Mouse (Mus musculus): ENCODE results near the gene Arhgap15. TPM values are rescaled to one million over a fixed set of nuclear protein-coding genes. Genes with fewer than 3 reads are reported as not detected.

Gene Arhgap15
- polyA plus RNA-seq, 1 experiment, result 1.7 TPM

DNA sequence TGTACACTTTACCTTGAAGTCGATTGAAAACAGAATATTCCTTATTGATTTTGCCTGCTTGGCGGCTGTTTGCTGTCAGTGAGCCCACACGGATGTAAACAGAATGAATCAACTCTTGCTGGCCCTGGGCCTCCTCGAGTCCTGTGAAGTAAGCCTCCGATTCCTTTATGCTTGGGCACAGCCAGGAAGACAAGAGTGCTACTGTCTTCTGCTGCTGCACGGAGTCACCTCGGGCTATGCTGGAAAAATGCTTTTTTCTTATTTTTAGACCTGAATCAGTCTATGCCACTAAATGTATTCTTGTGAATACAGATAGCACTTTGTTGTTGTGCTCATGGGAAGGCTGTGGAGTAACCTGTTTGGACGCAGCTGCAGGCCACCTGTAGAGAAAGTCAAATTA, 469.7 kb downstream of the Arhgap15 start:
- Histone ChIP-seq H3K4me3 (ENCODE audit: insufficient read depth, low read depth, low read length) (no peak overlapping the region), H3K27ac (ENCODE audit: insufficient read depth, low read depth, low read length) (no peak overlapping the region), H3K27me3 (replicated peaks; ENCODE audit: control insufficient read depth, insufficient read depth, low read length) (no peaks in the 10 kb centered on the region), H3K4me1 (ENCODE audit: control insufficient read depth, insufficient read depth, low read length) (peaks cover 9% of the 10 kb centered on the region; the same call in 1 of the 2 replicates), H3K36me3 (ENCODE audit: control insufficient read depth, insufficient read depth, low read length) (no peaks in the 10 kb centered on the region)
- no peak for DNase-seq
- 66% methylated on average over 8 of the region's 8 CpGs for WGBS
- TF ChIP-seq CTCF (conservative IDR thresholded peaks at IDR 0.05; ENCODE audit: insufficient read depth, insufficient read length, low read depth, low read length) (no peak), POLR2A (IDR thresholded peaks at IDR 0.05; ENCODE audit: low read depth, low read length) (no peak)

DNA sequence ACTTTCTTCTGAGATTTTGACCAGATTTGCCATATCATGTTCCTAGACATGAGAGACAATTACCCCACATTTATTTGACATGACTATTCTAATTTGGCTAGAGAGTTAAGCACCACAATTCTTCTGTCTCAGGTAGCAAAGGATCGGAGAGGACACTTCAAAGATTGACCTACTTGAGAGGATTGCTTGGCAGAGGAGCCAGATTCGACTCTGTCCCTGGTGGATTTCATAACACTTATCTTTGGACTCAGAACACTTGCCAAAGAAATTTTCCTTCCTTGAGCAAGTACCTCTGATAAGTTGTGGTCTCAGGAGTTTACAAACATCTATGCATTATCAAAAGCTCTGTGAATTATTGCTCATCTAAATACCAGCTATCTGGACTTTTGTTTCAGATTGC, 473.1 kb downstream of the Arhgap15 start:
- Histone ChIP-seq H3K27me3 (replicated peaks; ENCODE audit: control insufficient read depth, insufficient read depth, low read length) (no peaks in the 10 kb centered on the region), H3K27ac (ENCODE audit: insufficient read depth, low read depth, low read length) (peak overlapping the region; percentile 80; the same call in 1 of the 2 replicates), H3K4me1 (ENCODE audit: control insufficient read depth, insufficient read depth, low read length) (peaks cover 9% of the 10 kb centered on the region; the same call in 1 of the 2 replicates), H3K4me3 (ENCODE audit: insufficient read depth, low read depth, low read length) (no peak overlapping the region), H3K36me3 (ENCODE audit: control insufficient read depth, insufficient read depth, low read length) (no peaks in the 10 kb centered on the region)
- WGBS, result 38% methylated on average over 2 of the region's 2 CpGs
- DNase-seq, result peak; percentile 87
- TF ChIP-seq CTCF (conservative IDR thresholded peaks at IDR 0.05; ENCODE audit: insufficient read depth, insufficient read length, low read depth, low read length), result no peak
- TF ChIP-seq POLR2A (IDR thresholded peaks at IDR 0.05; ENCODE audit: low read depth, low read length), result no peak

DNA sequence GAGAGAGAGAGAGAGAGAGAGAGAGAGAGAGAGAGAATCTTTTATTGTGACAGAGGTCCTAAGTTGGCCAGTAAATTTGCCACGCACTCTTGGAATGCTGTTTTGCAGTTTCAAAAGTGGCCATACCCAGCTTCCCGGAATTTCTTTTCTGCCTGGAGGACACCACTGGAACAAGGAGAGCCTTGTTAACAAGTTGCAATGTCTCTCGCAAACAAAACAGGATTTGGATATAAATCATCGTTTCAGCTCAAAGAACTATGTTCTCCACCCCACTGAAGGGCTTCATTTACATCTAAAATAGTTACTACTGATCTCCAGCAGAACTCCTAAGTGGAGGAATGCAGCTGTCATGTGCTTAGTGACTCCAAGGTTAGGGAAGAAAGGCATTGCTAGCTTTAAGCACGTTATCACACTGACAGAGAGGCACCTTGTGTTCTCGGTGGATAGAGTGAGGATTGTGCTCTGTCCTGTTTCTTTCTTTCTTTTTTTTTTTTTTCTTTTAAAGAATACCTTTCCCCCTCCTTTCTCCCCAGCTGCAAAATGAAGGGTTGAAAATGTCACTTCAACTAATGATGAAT, 473.6 kb downstream of the Arhgap15 start:
- WGBS, result 14% methylated on average over 6 of the region's 6 CpGs
- DNase-seq, result peak; percentile 65
- TF ChIP-seq CTCF (conservative IDR thresholded peaks at IDR 0.05; ENCODE audit: insufficient read depth, insufficient read length, low read depth, low read length) (no peak), POLR2A (IDR thresholded peaks at IDR 0.05; ENCODE audit: low read depth, low read length) (no peak)
- H3K4me1 ChIP-seq (ENCODE audit: control insufficient read depth, insufficient read depth, low read length), result peaks cover 9% of the 10 kb centered on the region; the same call in 1 of the 2 replicates
- H3K27me3 ChIP-seq (replicated peaks; ENCODE audit: control insufficient read depth, insufficient read depth, low read length), result no peaks in the 10 kb centered on the region
- peak overlapping the region; percentile 80 for H3K27ac ChIP-seq (ENCODE audit: insufficient read depth, low read depth, low read length)
- no peak overlapping the region for H3K4me3 ChIP-seq (ENCODE audit: insufficient read depth, low read depth, low read length)
- no peaks in the 10 kb centered on the region for H3K36me3 ChIP-seq (ENCODE audit: control insufficient read depth, insufficient read depth, low read length)

DNA sequence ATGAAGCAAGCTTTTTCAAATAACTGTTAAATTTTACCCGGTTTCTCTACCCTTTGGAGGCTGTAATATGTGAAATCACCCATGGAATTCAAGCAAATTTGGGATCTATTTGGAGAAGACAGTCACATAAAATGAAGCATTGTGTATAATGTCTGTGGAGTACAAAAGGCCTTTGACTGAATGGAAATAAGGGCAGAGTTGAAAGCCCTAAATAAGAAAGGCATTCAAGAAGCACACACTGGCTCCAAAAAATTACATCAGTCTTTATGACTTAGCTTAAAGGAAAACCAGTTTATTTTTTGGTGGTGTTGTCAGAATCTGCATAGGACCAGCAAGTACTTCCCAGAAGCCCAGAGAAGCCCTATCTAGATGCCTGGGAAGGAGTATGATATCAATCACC, 486.2 kb downstream of the Arhgap15 start:
- 89% methylated on average over 1 of the region's 1 CpGs for WGBS
- H3K4me3 ChIP-seq (ENCODE audit: insufficient read depth, low read depth, low read length), result no peak overlapping the region

DNA sequence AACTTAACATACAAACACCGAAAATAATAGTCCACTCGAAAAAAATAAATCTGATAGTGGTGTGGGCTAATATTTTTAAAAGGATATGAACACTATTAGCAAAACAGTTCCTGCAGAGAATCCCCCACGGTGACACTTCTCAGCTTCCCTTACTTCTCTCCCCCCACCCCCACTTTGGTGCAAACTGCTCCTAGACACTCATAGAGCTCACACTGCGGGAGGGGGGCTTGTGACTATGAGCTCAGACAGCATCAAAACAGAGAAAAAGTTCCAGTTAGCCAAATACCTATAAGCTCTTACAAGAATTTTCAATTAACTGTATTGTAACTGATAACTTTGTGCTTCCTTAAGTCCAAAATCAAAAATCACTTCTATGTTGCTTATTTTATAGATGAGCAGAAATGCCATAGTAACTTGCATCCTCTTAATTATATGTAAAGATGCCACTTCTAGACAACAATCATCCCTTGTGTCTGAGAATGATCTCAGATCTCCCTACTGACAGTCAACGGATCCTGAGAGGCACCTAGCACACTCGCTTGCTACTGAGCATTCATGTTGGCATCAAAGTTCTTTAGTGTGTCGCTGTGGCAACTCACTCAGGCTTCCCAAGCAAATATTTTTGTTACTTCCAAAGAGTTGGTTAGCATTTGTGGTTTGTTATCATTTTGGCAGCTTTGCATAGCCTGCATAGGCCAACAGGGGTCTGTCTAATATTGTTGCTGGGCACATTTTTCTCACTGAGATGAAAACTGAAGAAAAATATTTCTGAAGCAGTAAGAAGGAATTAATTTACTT, 493.2 kb downstream of the Arhgap15 start:
- no peak overlapping the region; the same call in 1 of the 2 replicates for H3K27ac ChIP-seq (ENCODE audit: insufficient read depth, low read depth, low read length)
- WGBS, result 77% methylated on average over 7 of the region's 7 CpGs
- H3K4me3 ChIP-seq (ENCODE audit: insufficient read depth, low read depth, low read length), result no peak overlapping the region
- H3K36me3 ChIP-seq (ENCODE audit: control insufficient read depth, insufficient read depth, low read length), result no peaks in the 10 kb centered on the region
- peaks cover 3% of the 10 kb centered on the region; the same call in 1 of the 2 replicates for H3K4me1 ChIP-seq (ENCODE audit: control insufficient read depth, insufficient read depth, low read length)
- TF ChIP-seq CTCF (conservative IDR thresholded peaks at IDR 0.05; ENCODE audit: insufficient read depth, insufficient read length, low read depth, low read length) (no peak), POLR2A (IDR thresholded peaks at IDR 0.05; ENCODE audit: low read depth, low read length) (no peak)
- no peak for DNase-seq
- no peaks in the 10 kb centered on the region for H3K27me3 ChIP-seq (replicated peaks; ENCODE audit: control insufficient read depth, insufficient read depth, low read length)

More for the DNA sequence above, 486.2 kb downstream of the Arhgap15 start:
- no peaks in the 10 kb centered on the region for H3K36me3 ChIP-seq (ENCODE audit: control insufficient read depth, insufficient read depth, low read length)
- H3K27ac ChIP-seq (ENCODE audit: insufficient read depth, low read depth, low read length), result no peak overlapping the region
- TF ChIP-seq POLR2A (IDR thresholded peaks at IDR 0.05; ENCODE audit: low read depth, low read length) (no peak), CTCF (conservative IDR thresholded peaks at IDR 0.05; ENCODE audit: insufficient read depth, insufficient read length, low read depth, low read length) (no peak)
- DNase-seq, result no peak
- H3K27me3 ChIP-seq (replicated peaks; ENCODE audit: control insufficient read depth, insufficient read depth, low read length), result no peaks in the 10 kb centered on the region
- no peaks in the 10 kb centered on the region for H3K4me1 ChIP-seq (ENCODE audit: control insufficient read depth, insufficient read depth, low read length)

DNA sequence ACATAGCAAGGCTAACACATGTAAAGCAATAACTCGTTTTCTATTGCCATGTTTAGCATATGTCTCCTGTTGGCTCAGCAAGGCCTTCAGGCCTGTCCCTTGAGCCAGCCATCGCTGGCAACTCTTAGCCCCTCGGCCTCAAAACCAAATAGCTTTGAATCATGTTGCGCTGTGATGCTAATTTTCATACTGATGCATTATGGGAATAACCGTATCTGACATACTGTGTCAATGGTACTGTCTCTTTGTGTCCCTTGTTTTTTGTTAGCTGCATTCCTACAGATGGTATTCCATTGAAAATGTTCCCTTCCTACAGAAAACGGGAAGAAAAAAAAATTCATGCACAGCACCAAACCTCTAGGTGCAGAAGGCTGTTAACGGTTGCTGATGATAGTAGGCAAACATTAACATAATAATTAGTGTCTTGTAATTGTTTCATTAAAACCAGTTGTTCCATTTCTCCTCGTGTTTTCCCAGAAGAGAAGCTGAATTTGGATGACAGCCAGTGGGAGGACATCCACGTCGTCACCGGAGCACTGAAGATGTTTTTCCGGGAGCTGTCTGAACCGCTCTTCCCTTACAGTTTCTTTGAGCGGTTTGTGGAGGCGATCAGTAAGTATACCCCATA, 494.1 kb downstream of the Arhgap15 start:
- Histone ChIP-seq H3K27ac (ENCODE audit: insufficient read depth, low read depth, low read length) (peak overlapping the region; percentile 69), H3K4me1 (ENCODE audit: control insufficient read depth, insufficient read depth, low read length) (peaks cover 3% of the 10 kb centered on the region; the same call in 1 of the 2 replicates), H3K4me3 (ENCODE audit: insufficient read depth, low read depth, low read length) (no peak overlapping the region), H3K27me3 (replicated peaks; ENCODE audit: control insufficient read depth, insufficient read depth, low read length) (no peaks in the 10 kb centered on the region), H3K36me3 (ENCODE audit: control insufficient read depth, insufficient read depth, low read length) (no peaks in the 10 kb centered on the region)
- TF ChIP-seq CTCF (conservative IDR thresholded peaks at IDR 0.05; ENCODE audit: insufficient read depth, insufficient read length, low read depth, low read length), result no peak
- TF ChIP-seq POLR2A (IDR thresholded peaks at IDR 0.05; ENCODE audit: low read depth, low read length), result no peak
- 63% methylated on average over 15 of the region's 15 CpGs for WGBS
- DNase-seq, result peak; percentile 85

DNA sequence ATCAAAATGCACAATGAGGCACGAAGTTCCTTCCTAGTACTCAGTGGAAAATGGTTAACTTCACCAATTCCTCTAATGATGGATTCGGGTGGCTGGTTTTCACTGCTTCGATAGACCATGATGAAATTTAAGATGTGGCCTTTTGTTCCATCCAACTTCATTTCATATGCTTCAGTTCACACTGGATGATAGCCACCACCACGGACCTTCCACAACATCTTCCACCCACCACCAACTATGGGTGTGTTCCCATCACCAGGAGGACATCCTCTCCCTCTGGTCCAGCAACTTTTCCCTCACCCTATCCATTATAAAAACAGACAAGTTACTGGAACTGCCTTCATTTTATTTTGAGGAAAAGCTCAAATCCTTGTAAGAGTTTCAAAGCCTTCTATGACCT, 506.7 kb downstream of the Arhgap15 start:
- WGBS, result 32% methylated on average over 4 of the region's 4 CpGs
- no peak for TF ChIP-seq CTCF (conservative IDR thresholded peaks at IDR 0.05; ENCODE audit: insufficient read depth, insufficient read length, low read depth, low read length)
- no peak for TF ChIP-seq POLR2A (IDR thresholded peaks at IDR 0.05; ENCODE audit: low read depth, low read length)
- Histone ChIP-seq H3K27ac (ENCODE audit: insufficient read depth, low read depth, low read length) (no peak overlapping the region), H3K4me3 (ENCODE audit: insufficient read depth, low read depth, low read length) (no peak overlapping the region), H3K4me1 (ENCODE audit: control insufficient read depth, insufficient read depth, low read length) (no peaks in the 10 kb centered on the region), H3K36me3 (ENCODE audit: control insufficient read depth, insufficient read depth, low read length) (no peaks in the 10 kb centered on the region), H3K27me3 (replicated peaks; ENCODE audit: control insufficient read depth, insufficient read depth, low read length) (no peaks in the 10 kb centered on the region)
- peak; percentile 19 for DNase-seq

Data from kidney, adult 2 months (tissue).